Mouse (Mus musculus) gonadal fat pad, adult 2 months (tissue): ENCODE data around the gene Pi4ka. TPM values are rescaled to one million over a fixed set of nuclear protein-coding genes. Genes with fewer than 3 reads are reported as not detected.

Source experiments
- DNase-seq: peaks from one replicate; pipeline ENCODE4 v3.0.0-alpha.2; 2012; ENCODE audit warnings: low read depth
- polyA plus RNA-seq: library from polyadenylated mRNA; depleted of rRNA; stranded (reverse); fragments of >200 nt; gene quantifications from 2 replicates; pipeline ENCODE4 v1.2.3, GENCODE M21; 2012; rRNA removed

Gene Pi4ka
- polyA plus RNA-seq, result 69.0 and 77.6 TPM in 2 replicates

DNA sequence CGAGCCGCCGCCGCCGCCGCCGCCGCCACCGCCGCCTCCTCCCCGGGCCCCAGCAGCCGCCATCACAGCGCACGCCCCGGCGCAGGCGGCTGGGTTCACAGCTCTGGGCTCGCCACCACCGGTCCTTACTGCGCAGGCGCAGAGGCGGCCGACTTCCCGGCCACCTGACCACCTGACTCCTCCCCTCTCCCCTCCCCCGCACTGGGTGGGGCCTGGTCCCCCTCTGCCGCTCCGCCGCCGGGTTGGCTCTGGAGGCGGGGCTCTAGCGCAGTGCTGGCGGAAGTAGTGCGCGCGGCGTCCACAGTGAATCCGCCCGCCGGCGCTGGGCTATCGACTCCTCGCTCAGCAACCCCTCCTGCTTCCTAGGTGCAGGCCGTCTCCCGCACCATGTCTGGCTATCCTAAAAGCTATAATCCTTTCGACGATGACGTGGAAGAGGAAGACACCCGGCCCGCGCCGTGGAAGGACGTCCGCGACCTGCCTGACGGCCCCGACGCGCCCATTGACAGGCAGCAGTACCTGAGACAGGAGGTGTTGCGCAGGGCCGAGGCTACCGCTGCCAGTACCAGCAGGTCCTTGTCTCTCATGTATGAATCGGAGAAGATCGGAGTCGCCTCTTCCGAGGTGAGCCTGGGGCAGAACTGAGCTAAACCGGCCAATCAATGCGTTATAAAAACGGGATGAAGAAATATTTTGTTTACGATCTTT, at the start of gene Pi4ka, which contains the start of gene Snap29:
Gene Pi4ka, minus strand, starts transcription at position 579 of the 708 bp plus-strand sequence.
Gene Snap29, plus strand, starts transcription at position 251 of the 708 bp plus-strand sequence.
- peak; percentile 44 for DNase-seq

DNA sequence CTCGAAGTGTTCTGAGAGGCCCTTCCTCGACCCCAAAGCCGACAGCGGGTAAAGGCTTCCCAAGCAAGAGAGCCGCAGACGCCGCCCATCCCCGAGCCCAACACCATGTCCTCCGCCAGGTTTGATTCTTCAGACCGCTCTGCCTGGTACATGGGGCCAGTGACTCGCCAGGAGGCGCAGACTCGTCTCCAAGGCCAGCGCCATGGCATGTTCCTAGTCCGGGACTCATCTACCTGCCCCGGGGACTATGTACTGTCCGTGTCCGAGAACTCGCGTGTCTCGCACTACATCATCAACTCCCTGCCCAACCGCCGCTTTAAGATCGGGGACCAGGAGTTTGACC, 46.2 kb upstream of the Pi4ka start:
- no peak for DNase-seq

DNA sequence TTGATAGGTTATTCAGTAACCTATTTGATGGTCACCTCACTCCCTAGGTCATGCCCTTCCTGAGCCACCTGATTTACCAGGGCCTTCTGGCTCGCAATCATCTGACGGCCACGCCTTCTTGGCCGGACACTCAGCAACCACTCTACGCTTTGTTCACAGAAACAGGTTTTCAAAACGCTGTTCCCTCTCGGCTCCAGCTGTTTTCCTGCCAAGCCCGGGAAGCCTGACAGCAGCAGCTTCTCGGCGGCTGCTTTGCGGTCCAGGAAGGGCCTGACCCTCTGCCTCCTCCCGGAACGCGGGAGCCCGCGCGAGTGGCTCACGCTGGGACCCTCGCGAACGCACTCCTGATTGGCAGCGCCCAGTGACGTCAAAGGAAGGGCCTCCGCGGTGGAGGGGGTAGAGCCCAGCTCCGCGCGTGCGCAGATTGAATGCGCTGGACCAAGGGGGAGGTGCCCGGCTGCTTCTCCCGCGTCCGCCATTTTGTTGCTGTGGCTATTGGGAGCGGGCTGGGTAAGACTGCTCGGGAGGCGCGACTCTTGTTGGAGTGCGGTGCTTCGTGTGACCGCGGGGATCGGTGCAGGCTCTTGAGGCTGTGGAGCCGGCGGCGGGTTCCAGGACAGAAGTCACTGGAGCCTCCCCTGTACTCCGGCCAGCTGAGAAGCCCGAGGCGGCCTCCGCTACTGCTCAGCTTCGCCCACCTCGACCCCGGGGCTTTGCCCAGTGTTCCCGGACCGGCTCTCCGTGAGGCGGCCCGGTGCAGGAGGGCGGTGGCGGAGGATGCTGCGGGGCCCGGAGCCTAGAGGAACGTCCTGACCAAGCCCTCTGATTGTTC, 45.6 kb upstream of the Pi4ka start, which contains the start of gene Crkl:
Gene Crkl, plus strand, starts transcription at position 447 of the 832 bp plus-strand sequence.
- peak; percentile 64 for DNase-seq

DNA sequence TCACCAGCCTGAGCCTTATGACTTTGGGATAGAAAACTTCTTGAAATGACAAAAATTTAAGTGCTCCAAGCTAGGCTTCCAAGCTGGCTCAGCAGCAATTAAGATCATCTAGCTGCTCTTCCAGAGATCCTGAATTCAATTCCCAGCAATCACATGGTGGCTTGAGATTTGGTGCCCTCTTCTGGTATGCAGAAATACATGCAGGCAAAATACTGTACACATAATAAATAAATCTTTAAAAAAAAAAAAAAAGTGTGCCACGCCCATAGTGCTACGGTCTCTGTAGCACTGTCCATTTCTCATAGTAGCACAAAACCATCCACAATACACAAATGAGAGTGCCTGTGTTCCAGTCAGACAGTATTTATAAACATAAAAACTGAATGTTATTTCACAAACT, 26.5 kb upstream of the Pi4ka start:
- DNase-seq, result no peak

DNA sequence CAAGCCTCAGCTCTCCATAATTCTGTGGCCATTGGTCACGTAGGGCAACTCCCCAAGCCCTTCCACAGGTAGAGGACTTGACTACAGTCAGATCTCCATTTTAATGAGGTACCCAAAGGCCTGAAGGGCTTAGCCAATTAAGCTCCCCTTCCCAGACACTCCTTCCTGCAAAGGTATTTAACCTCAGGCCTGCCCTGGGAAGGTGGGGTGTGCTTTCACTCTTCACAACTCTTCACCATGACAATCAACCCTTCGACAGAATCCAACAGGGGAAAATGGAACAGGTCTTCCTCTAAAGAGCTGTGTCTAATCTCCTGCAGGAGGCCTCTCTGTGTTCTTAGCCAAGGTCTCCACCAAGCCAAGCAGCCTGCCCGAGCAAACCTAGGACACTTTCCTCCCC, 16.9 kb upstream of the Pi4ka start:
- DNase-seq, result no peak

DNA sequence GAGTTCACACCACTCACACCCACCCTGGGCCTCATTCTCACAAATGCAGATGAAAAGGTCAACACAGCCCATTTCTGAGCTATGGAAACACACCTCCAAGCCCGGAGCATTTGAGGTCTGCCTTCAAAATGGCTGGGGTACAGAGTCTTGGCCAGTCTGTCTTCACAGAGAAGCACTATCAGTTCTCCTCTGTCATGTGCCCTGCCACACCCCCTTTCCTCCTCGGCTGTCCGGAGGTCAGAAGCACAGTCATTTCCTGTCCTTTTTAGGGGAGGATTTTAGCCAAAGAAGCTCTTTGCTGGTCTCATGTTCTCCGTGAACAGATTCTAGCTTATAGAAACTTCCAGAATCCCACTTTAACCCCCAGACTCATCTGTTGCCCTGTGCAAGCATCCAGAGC, 4.1 kb upstream of the Pi4ka start:
- DNase-seq, result no peak

DNA sequence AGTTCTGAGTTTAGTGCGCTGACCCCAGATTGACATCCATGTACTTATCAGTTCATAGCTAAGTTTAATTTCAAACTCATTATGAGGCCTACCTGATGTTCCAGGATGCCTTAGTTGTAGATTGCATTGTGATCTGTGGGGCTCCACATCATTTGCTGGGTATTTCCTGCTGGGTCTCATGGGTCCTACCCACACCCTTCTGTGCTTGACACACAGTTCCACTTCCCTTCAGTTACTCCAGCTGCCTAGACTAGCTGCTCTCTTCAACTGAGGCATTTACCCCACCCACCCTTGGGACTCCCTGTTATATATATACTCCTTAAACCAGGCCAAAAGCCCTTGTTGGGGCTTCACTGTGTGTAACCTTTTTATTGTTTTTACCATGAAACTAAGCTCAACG, 2.9 kb upstream of the Pi4ka start:
- DNase-seq, result no peak

DNA sequence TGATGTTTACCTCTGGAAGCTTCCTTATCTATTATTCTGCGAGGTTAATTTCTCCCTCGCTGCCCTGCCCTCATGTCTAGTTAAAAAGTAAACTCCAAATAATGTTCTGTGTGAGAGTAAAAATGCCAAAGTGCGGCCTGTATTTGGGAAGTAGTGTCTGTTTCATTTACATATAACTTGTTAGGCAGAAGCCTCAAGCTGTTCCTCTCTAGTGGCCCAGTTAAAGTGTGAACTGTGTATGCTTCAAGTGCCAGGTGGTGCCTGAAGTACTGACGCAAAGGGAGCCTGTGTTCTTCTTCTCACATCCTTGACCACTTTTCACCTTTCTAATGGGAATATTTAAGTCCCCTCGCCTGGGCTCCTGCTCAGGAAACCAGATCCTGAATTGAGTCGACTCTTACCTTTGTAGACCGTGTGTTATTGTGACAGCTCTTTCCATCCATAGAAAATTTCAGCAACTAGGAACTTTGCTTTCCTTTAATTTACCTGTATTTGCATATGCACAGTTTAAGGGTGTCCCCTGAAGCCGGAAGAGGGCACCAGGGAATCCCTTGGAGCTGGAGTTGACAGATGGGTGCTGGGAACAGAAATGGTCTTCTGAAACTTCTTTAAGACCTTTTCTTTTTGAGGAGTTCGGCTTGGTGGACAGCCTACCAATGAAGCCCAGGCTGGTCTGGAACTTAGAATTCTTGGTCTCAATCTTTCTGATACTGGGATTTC, 558 bp upstream of the Pi4ka start:
- no peak for DNase-seq

DNA sequence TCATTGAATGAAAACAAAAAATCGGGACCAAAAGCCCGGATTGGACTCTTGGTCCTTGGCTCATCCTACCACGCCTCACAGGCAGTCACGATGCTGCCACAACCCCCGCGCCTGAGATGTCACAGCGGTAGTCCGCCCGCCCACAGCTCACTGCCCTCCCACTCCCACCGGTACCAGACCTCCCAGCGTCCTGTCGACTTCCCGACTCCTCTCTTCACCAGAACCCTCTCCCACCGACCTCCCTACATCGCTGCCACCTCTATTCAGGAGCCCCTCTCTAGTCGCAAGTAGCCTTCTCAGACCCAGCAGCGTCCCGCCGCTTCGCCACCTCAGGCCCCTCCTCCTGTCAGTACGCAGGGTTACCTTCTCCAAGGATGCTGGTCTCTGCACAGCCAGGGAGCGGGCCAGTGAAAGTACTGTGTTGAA, 830 bp downstream of the Pi4ka start:
- no peak for DNase-seq

DNA sequence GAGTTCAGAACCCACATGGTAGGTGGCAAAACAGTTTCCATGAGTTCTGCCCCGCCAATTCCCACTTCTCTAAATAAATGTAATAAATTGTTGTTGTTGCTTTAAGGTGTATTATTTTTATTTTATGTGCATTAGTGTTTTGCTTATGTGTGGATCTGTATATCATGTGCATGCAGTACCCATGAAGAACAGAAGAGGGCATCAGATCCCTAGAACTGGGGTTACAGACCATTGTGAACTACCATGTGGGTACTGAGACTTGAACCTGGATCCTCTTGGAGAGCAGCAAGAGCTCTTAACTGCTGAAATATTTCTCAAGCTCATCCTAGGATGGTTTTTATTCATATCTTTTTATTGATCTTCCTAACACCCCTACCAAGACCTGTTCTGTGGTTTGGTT, 3.3 kb downstream of the Pi4ka start:
- DNase-seq, result no peak

DNA sequence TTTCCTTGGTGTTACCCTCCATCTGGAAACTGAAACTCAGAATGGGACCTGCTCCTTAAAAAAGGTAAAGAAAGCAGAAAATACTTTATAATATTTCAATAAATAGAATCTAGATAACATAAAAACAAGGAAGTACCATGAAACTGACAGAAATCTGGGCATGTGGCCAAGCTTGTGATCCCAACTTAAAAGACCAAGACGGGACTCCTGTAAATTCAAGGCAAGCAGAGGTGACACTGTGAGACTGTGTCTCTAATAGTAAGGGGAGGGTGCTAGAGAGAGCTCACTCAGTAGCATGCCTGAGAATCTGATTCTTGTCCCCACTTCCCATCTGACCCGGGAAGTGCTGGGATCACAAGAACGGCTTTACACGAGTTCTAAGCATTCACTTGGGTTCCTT, 13.3 kb downstream of the Pi4ka start:
- DNase-seq, result no peak

DNA sequence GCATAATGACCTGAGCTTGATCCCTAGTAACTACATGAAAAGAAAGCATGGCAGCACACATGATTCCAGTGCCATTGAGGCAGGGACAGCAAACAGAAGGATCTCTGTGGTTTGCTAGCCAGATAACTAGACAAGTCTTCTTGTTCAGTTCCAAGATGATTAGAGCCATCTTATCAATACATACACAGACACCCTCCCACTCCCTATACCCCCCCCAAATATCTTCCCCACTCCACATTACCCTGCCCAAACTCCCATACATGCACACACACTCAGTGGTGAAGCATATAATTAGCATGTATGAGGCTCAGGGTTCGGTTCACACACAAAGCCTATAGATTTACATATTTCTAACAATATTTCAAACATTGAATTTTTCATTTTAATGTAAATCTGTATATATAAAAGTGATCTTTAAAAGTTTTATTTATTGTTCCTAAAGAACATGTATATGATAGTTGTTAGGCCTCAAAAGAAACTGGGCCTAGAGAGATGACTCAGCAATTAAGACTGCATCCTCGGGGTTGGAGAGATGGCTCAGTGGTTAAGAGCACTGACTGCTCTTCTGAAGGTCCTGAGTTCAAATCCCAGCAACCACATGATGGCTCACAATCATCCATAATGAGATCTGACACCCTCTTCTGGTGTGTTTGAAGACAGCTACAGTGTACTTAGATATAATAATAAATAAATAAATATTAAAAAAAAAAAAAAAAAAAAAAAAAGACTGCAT, 22.4 kb downstream of the Pi4ka start:
- DNase-seq, result no peak

DNA sequence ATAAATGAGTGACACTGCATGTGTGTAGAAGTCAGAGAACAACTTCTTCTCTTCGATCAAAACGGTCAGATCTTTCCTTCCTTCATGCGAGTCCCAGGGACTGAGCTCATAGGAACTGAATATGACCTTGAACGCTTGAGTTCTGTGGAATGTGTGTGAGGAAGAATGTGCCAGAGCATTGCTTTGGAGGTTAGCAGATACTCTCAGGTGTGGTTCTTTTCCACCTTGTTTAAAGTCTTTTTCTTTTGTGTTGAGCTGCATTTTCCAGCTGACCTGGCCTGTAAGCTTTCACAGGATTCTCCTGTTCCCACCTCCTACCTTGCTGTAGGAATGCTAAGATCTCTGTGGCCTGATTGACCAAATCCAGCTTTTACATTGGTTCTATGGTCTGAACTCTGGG, 23.8 kb downstream of the Pi4ka start:
- no peak for DNase-seq

DNA sequence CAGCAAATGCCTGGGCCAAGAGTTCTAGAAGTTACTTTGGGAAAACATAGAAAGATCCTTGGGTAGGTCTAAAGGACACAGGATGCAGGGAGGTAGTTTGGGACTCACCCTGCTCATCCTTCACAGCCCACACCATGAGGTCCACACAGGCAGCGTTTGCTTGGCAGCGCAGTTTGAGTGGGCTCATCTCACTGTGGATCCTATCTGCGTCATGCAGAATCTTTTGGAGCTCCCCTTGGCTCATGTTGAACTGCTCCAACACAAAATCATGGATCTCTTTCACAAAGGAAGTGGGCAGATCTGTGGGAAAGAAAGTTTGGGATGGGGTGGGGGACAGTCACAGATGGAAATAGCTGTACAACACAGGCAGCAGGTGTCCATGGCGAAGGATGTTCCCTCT, 47.3 kb downstream of the Pi4ka start:
- DNase-seq, result no peak

DNA sequence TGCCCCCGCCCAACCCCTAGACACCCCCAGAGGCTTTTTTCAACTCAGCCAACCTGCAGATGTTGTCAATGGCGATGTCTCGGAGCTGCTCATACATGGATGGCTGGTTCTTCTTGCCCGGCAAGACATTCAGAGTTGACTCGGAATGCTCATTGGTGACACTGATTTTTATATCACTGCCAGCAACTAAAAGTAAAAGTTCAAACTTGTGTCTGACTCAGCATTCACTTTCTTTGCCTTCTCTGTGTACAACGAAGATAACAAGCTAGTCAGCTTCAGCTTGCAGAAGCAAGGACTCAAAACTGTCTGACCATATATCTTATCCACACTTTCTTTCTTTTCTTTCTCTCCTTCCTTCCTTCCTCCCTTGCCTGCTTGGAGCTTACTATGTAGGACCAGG, 50.1 kb downstream of the Pi4ka start:
- no peak for DNase-seq

DNA sequence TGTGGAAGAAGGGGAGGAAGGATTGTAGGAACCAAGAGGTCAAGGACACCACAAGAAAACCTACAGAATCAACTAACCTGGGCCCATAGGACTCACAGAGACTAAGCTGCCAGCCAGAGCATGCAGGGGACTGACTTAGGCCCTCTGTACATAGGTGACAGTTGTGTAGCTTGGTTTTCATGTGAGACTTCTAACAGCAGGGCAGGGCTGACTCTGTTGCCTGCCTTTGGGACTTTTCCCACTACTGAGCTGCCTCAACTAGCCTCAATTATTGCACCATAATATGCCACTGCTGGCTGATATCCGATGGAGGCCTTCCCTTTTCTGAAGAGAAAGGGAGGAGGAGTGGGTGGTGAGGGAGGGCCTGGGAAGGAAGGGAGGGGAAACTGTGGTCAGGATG, 59.3 kb downstream of the Pi4ka start:
- no peak for DNase-seq

DNA sequence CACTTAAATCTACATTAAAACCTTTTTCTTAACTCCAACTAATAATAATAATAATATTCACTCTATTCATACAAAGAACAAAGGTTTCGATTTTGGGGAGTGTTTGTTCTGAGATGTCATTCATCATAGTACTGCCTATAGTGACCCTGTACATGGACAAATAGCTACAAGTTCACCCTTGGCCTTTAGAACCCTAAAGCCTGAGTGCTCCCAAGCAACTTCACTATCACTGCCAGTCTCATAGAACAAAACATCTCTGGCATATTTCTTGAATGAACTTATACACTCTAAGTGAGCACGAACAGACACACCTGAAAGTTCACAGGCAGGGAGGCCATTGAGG, 60.3 kb downstream of the Pi4ka start:
- no peak for DNase-seq

DNA sequence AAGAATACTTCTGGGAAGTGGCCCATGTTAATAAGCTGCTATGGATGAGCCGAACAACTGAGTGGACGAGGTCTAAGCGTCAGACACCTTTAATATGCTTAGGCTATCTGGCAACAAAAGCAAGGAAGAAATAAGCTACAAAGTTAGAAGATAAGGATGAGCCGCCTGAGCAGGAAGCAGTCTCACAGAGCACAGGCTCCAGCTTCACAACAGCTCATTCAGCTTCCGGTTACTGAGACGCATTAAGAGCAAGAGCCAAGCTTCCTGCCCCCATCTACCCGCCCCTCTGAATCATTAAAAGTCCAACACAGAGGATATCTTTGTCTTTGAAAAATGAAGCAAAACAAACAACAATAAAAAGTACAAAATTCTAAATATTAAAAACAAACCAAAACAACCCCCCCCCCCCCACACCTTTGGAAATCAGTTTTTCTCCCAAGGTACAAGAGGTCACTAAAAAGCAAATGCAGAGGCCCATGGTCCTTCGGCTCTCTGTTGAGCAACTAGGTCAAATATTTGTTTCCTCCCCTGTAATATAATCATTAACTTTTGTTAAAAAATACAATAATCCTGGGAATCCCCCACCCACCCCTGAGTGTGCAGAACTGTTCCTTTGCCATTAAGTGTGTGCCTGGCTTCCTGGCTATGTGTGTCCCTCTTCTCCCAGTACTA, 60.8 kb downstream of the Pi4ka start:
- no peak for DNase-seq

DNA sequence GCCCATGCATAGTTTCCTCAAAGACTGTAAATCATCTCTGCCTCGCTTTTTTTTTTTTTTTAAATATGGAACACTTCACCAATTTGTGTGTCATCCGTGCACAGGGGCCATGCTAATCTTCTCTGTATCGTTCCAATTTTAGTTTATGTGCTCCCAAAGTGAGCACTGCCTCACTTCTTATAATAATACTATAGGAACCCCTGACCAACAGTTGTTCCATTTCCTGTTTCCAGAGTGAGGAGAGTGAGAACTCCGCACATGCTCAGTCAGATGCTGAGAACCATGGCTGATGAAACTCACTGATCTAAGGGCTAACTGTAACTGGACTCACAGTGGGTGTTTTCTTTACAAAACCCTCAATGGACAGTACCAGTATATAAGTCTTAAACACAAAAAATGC, 64.3 kb downstream of the Pi4ka start:
- DNase-seq, result no peak

DNA sequence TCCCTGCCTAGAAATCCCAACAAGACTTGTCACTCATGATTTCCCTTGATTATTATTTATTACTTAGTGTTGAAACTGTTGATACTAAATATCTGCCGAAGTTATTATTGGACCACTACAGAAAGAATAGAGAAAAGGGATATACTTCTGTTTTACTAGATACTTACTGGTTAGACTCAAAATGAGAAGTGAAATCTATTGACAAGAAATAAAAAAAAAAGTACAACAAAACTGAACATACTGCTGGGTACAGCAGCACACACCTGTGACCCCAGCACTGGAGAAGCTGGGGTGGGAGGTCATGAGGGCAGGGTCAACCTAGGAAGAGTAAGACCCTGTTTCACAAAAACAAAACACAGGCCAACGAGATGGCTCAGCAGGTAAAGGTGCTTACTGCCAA, 65.4 kb downstream of the Pi4ka start:
- no peak for DNase-seq

DNA sequence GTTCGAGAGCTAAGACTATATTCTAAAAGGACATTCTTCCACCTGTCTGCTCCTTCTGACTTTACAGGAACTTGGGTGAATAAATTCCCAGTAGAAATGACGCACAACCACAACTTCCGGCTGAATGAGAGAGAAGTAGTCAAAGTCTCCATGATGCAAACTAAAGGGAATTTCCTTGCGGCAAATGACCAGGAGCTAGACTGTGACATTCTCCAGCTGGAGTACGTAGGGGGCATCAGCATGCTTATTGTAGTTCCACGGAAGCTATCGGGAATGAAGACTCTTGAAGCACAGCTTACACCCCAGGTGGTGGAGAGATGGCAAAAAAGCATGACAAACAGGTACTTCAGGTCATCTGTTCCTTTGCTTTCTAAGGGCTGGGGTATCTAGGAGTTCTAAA, 66.4 kb downstream of the Pi4ka start:
- no peak for DNase-seq
